Mouse (Mus musculus): ENCODE results near the gene Cntnap5c.

DNA sequence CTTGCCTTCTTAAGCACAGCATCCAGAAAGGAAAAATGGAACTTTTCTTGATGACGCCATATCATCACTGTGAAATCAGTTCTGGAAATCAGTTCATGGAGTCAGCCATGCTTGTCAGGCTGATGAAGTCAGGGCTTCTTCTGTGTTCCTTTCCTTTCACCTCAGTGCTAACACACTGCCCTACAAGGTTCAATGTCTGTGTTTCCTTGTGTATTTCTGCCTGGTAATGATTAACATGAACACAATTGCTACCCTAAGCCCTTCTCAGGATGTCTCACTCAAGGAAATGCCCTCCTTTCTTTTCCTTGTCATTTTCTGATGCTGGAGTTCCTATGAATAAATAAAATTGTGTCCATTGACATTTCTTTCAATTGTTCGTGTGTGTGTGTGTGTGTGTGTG lies 431.8 kb downstream of the Cntnap5c start:
- TF ChIP-seq CTCF (IDR thresholded peaks at IDR 0.05; ENCODE audit: extremely low read depth, insufficient read depth, low read length) (no peak), POLR2A (IDR thresholded peaks at IDR 0.05; ENCODE audit: extremely low read depth, insufficient read depth, low read length) (no peak)

Measured in cortical plate, adult 2 months (tissue).